Mouse (Mus musculus) MEL (cell line): ENCODE results near the gene Zfp280d. TPM values are rescaled to one million over a fixed set of nuclear protein-coding genes. Genes with fewer than 3 reads are reported as not detected.

Source experiments
- DNase-seq: peaks from one replicate; pipeline ENCODE4 v3.0.0; 2011; ENCODE audit warnings: low read depth, low spot score
- H3K27ac ChIP-seq: 2 replicates; pipeline ENCODE4 v1.5.1; 2012; ENCODE audit warnings: low read depth, mild to moderate bottlenecking, control low read depth, low read length, moderate library complexity; ENCODE audit not compliant: control insufficient read depth
- H3K27me3 ChIP-seq, 2 experiments: fragments of 150-350 bp in 1 of 2; sonication (generic) in 1 of 2; 2 replicates each; pipeline ENCODE4 v1.6.1; 2012; ENCODE audit warnings: low read length in 2 of 2, mild to moderate bottlenecking in 2 of 2, improper control_type of control experiment in 1 of 2, moderate library complexity in 1 of 2; ENCODE audit not compliant: insufficient read depth in 2 of 2, control insufficient read depth in 1 of 2
- H3K36me3 ChIP-seq, 2 experiments: 2 replicates each; pipeline ENCODE4 v1.6.1; 2012 to 2014; ENCODE audit warnings: low read length in 2 of 2, improper control_type of control experiment in 1 of 2, inconsistent platforms in 1 of 2, mild to moderate bottlenecking in 1 of 2; ENCODE audit not compliant: insufficient read depth in 2 of 2, control insufficient read depth in 1 of 2
- H3K4me1 ChIP-seq, 2 experiments: fragments of 150-350 bp in 1 of 2; sonication (generic) in 1 of 2; 2 replicates each; pipeline ENCODE4 v1.6.1; 2012; ENCODE audit warnings: low read length in 2 of 2, improper control_type of control experiment in 1 of 2, mild to moderate bottlenecking in 1 of 2; ENCODE audit not compliant: insufficient read depth in 2 of 2, control insufficient read depth in 1 of 2
- H3K4me3 ChIP-seq, 2 experiments: fragments of 150-350 bp in 1 of 2; sonication (generic) in 1 of 2; 2 replicates each; pipeline ENCODE4 v1.5.1; 2012; ENCODE audit warnings: low read depth in 2 of 2, low read length in 2 of 2, mild to moderate bottlenecking in 2 of 2, moderate library complexity in 2 of 2, control low read depth in 1 of 2, improper control_type of control experiment in 1 of 2; ENCODE audit not compliant: control insufficient read depth in 1 of 2, insufficient read depth in 1 of 2
- H3K79me2 ChIP-seq: 2 replicates; pipeline ENCODE4 v1.6.1; 2012; ENCODE audit warnings: mild to moderate bottlenecking, low read length, moderate library complexity; ENCODE audit not compliant: control insufficient read depth, poor library complexity, insufficient read depth
- H3K9ac ChIP-seq: 2 replicates; pipeline ENCODE4 v1.6.1; 2012; ENCODE audit warnings: low read depth, mild to moderate bottlenecking, control low read depth, low read length, moderate library complexity; ENCODE audit not compliant: control insufficient read depth, poor library complexity, severe bottlenecking
- H3K9me3 ChIP-seq: fragments of 150-350 bp; sonication (generic); replicated peaks from 2 replicates; pipeline ENCODE4 v1.6.1; 2012; ENCODE audit warnings: mild to moderate bottlenecking, low read length, improper control_type of control experiment, moderate library complexity; ENCODE audit not compliant: insufficient read depth
- BHLHE40 ChIP-seq: IDR thresholded peaks from 2 replicates; pipeline ENCODE4 v1.6.1; 2012; ENCODE audit warnings: low read depth, mild to moderate bottlenecking, inconsistent platforms, low read length, improper control_type of control experiment, borderline replicate concordance
- E2F4 ChIP-seq: IDR thresholded peaks from 2 replicates; pipeline ENCODE4 v1.6.1; 2011; ENCODE audit warnings: low read depth, low read length, improper control_type of control experiment, borderline replicate concordance
- EP300 ChIP-seq, 2 experiments: IDR thresholded peaks; 2 replicates each; pipeline ENCODE4 v1.6.1; 2011; ENCODE audit warnings: improper control_type of control experiment in 2 of 2, low read length in 2 of 2, low read depth in 1 of 2, mild to moderate bottlenecking in 1 of 2
- ETS1 ChIP-seq: IDR thresholded peaks from 2 replicates; pipeline ENCODE4 v1.6.1; 2012; ENCODE audit warnings: low read depth, mild to moderate bottlenecking, inconsistent platforms, low read length, improper control_type of control experiment, moderate library complexity
- HCFC1 ChIP-seq: IDR thresholded peaks from 2 replicates; pipeline ENCODE4 v1.6.1; 2012; ENCODE audit warnings: low read depth, mild to moderate bottlenecking, inconsistent platforms, low read length, improper control_type of control experiment, moderate library complexity
- MAX ChIP-seq: IDR thresholded peaks from 2 replicates; pipeline ENCODE4 v1.6.1; 2011; ENCODE audit warnings: low read length, improper control_type of control experiment
- MEF2A ChIP-seq: IDR thresholded peaks from 2 replicates; pipeline ENCODE4 v1.6.1; 2014; ENCODE audit warnings: low read depth, mild to moderate bottlenecking, inconsistent platforms, low read length, improper control_type of control experiment; ENCODE audit not compliant: poor library complexity, insufficient replicate concordance, severe bottlenecking; ENCODE audit errors: extremely low read depth
- NRF1 ChIP-seq: IDR thresholded peaks from 2 replicates; pipeline ENCODE4 v1.6.1; 2014; ENCODE audit warnings: low read depth, mild to moderate bottlenecking, inconsistent platforms, low read length, improper control_type of control experiment, moderate library complexity; ENCODE audit not compliant: poor library complexity, insufficient read depth, severe bottlenecking
- POLR2AphosphoS5 ChIP-seq: IDR thresholded peaks from 2 replicates; pipeline ENCODE4 v1.6.1; 2012; ENCODE audit warnings: low read depth, borderline replicate concordance, mild to moderate bottlenecking, inconsistent platforms, low read length, moderate library complexity, mixed read lengths
- RCOR1 ChIP-seq: IDR thresholded peaks from 2 replicates; pipeline ENCODE4 v1.6.1; 2012; ENCODE audit warnings: low read depth, mild to moderate bottlenecking, inconsistent platforms, low read length, improper control_type of control experiment
- SMC3 ChIP-seq: IDR thresholded peaks from 2 replicates; pipeline ENCODE4 v1.6.1; 2011; ENCODE audit warnings: low read depth, low read length, improper control_type of control experiment
- TBP ChIP-seq: IDR thresholded peaks from 2 replicates; pipeline ENCODE4 v1.8.0; 2011; ENCODE audit warnings: low read depth, low read length, improper control_type of control experiment
- TCF12 ChIP-seq: IDR thresholded peaks from 2 replicates; pipeline ENCODE4 v1.6.1; 2014; ENCODE audit warnings: low read depth, mild to moderate bottlenecking, inconsistent platforms, low read length, improper control_type of control experiment, moderate library complexity
- ZC3H11A ChIP-seq: IDR thresholded peaks from 2 replicates; pipeline ENCODE4 v1.6.1; 2012; ENCODE audit warnings: low read depth, mild to moderate bottlenecking, inconsistent platforms, low read length, improper control_type of control experiment
- ZKSCAN1 ChIP-seq: IDR thresholded peaks from 2 replicates; pipeline ENCODE4 v1.6.1; 2012; ENCODE audit warnings: low read depth, mild to moderate bottlenecking, inconsistent platforms, low read length, improper control_type of control experiment, moderate library complexity
- ZNF384 ChIP-seq: IDR thresholded peaks from 2 replicates; pipeline ENCODE4 v1.6.1; 2012; ENCODE audit warnings: low read depth, mild to moderate bottlenecking, inconsistent platforms, low read length, improper control_type of control experiment
- polyA plus RNA-seq, 2 experiments: library from polyadenylated mRNA; stranded (reverse) in 1 of 2; unstranded in 1 of 2; fragments of >175 nt in 1 of 2; fragments of >200 nt in 1 of 2; gene quantifications; 2 replicates each; pipeline versions ENCODE4 v1.2.1 to v1.2.4; 2012; ENCODE audit warnings: low replicate concordance in 2 of 2, low read depth in 1 of 2; ENCODE audit not compliant: insufficient read length in 2 of 2, insufficient read depth in 1 of 2, missing spikeins in 1 of 2
- total RNA-seq: library from RNA; depleted of rRNA; stranded (reverse); fragments of 300-350 nt; gene quantifications from 2 replicates; pipeline ENCODE4 v1.2.3, GENCODE M21; 2012

Gene Zfp280d
- total and polyA plus RNA-seq, 3 experiments, result 16.2 to 592 (median 20.6) TPM

GRCm38 (mm10) chr9:72393869-72394341, 119.2 kb downstream of the Zfp280d start:
- Histone ChIP-seq H3K9me3 (no peaks in the 10 kb centered on the region), H3K36me3 (peaks cover 0 to 3% of the 10 kb centered on the region in 2 experiments; a peak in 2 of 4 replicates), H3K4me3 (no peak overlapping the region)
- no peak for DNase-seq
- no peak for TF ChIP-seq HCFC1
- no peak for TF ChIP-seq RCOR1
- TF ChIP-seq ZKSCAN1, result no peak
- TF ChIP-seq MAX, result no peak
- TF ChIP-seq MEF2A, result no peak
- TF ChIP-seq ZC3H11A, result no peak
- TF ChIP-seq POLR2AphosphoS5, result no peak
- TF ChIP-seq TBP, result no peak
- no peak for TF ChIP-seq BHLHE40
- TF ChIP-seq SMC3, result no peak
- TF ChIP-seq ETS1, result no peak
- TF ChIP-seq NRF1, result no peak
- TF ChIP-seq EP300 (IDR thresholded peaks at IDR 0.05; ENCODE audit: low read depth in 1 of 2, low read length in 2 of 2), result no peak
- no peak for TF ChIP-seq E2F4
- TF ChIP-seq TCF12, result no peak
- TF ChIP-seq, all 39 proteins: peak for 0
- Histone ChIP-seq H3K27me3 (no peaks in the 10 kb centered on the region), H3K9ac (no peak overlapping the region), H3K27ac (no peak overlapping the region), H3K4me1 (peaks cover under 1 to 7% of the 10 kb centered on the region in 2 experiments; a peak in 2 of 4 replicates), H3K79me2 (no peaks in the 10 kb centered on the region)

GRCm38 (mm10) chr9:72400121-72400520, 125.5 kb downstream of the Zfp280d start:
- no peaks in the 10 kb centered on the region; a peak in 1 of 4 replicates for H3K27me3 ChIP-seq
- peak; percentile 37 for DNase-seq
- H3K27ac ChIP-seq, result no peak overlapping the region
- peak overlapping the region in 1 of 2 experiments; percentile 17; a peak in 1 of 4 replicates for H3K4me3 ChIP-seq
- H3K9ac ChIP-seq, result no peak overlapping the region
- H3K4me1 ChIP-seq, result peaks cover 2 to 6% of the 10 kb centered on the region in 2 experiments; a peak in 2 of 4 replicates
- H3K9me3 ChIP-seq, result no peaks in the 10 kb centered on the region
- no peaks in the 10 kb centered on the region for H3K79me2 ChIP-seq
- TF ChIP-seq TCF12 (no peak), ZNF384 (peak; percentile 67)
- H3K36me3 ChIP-seq, result peaks cover 0 to 5% of the 10 kb centered on the region in 2 experiments; a peak in 2 of 4 replicates
